Mouse (Mus musculus) heart, adult 11 months (tissue): Measurements from ENCODE around the gene Serpinb1a.
"Not testable (repeated sequence)": the region's sequence is repeated elsewhere in the genome, so short reads cannot be mapped to it uniquely, and the experiment has no call there.

Source experiments
- DNase-seq: peaks from one replicate; pipeline ENCODE4 v3.0.0; 2022

Serpinb1a gene

GRCm38 (mm10) chr13:32850668-32851404, at the start of gene Serpinb1a:
Gene Serpinb1a, minus strand, starts transcription at chr13:32851185.
- peak; percentile 98 for DNase-seq

DNA sequence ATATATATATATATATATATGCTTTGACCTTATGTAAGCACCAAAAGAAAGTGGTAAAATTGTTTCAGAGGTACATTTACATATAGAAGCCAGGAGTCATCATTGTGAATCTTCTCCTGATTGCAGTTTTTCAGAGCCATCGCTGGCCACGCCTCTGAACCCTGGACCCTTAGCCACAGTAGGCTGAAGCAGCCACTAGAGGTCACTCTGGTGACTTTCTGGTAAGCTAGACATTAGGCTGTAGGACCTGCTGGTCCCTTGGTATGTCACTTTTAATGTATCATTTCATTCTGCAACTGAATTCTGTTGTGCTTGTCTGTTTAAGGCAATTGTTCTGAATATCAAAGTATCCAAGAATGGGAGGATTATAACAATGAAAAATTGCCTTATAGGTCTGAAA, 49.7 kb upstream of the Serpinb1a start:
- peak; percentile 84 for DNase-seq

GRCm38 (mm10) chr13:32899114-32899513, 48.1 kb upstream of the Serpinb1a start:
- not testable (repeated sequence) for DNase-seq

GRCm38 (mm10) chr13:32898111-32898510, 47.1 kb upstream of the Serpinb1a start, which contains the start of gene Serpinb1c:
Gene Serpinb1c, minus strand, starts transcription at chr13:32898211.
- DNase-seq = no peak

DNA sequence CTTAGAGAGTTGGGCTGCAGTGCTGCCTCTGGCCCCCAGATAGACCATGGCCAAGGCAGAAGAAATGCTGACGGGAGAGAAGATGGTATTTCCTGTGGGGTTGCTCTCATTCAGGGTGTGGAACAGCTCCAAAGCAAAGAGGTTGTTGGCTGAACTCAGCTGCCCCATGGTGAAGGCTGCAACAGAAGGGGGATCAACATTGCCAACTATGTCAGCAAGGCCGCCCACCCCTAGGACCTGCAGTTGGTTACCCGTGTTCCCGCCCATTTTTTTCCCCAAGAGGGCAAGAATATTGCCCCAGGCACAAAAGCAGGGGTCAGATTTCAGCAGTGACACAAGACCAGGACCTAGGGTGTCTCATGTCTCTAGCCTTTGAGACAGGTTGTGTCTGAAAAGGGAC, 45.9 kb upstream of the Serpinb1a start:
- DNase-seq = peak; percentile 82

- DNase-seq = peak; percentile 41
Observed at GRCm38 (mm10) chr13:32884755-32885154, 33.8 kb upstream of the Serpinb1a start.

- no peak for DNase-seq
Observed at GRCm38 (mm10) chr13:32873862-32874261, 22.9 kb upstream of the Serpinb1a start.

GRCm38 (mm10) chr13:32868843-32869242, 17.9 kb upstream of the Serpinb1a start:
- no peak for DNase-seq

- not testable (repeated sequence) for DNase-seq
Observed at GRCm38 (mm10) chr13:32868233-32868632, 17.2 kb upstream of the Serpinb1a start.

- no peak for DNase-seq
Observed at GRCm38 (mm10) chr13:32867030-32867429, 16.0 kb upstream of the Serpinb1a start.

GRCm38 (mm10) chr13:32866484-32866883, 15.5 kb upstream of the Serpinb1a start:
- DNase-seq = peak; percentile 91

- no peak for DNase-seq
Observed at GRCm38 (mm10) chr13:32865591-32865990, 14.6 kb upstream of the Serpinb1a start.

DNA sequence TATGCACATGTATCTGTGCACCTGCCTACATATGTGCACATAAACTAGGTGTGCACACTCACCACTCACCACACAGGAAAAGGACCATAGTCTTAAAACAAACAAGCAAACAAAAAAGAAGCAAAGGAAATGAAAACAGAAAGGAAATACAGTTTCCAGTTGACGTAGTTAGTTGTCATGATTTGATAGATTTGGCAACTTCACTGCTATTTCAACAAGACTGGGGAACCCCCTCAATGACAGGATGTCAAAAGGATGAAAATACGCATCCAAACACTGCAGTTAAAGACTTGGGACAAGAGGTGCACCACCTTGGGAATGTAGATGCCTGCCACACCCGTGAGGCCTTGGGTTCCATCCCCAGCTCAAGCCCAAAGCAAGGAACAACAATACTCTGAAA, 13.5 kb upstream of the Serpinb1a start:
- not testable (repeated sequence) for DNase-seq

DNA sequence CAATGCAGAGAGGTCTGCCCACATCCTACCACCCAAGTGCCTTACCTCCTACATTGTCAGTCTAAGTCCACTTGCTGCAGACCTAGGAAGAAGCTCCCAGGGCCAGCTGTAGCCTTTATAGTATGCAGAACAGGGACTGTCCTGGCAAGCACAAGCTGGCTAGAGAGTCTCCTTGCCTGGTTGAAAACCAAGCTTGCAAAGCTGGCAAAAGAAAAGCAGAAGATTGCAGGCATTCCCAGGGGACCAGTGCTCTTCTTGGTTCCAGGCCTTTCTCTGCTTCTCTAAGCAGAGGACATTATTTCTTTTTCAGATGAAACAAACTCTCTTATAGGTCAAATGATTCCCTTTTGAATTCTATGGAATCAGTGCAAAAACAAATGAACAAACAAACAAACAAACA, 12.5 kb upstream of the Serpinb1a start:
- no peak for DNase-seq

GRCm38 (mm10) chr13:32860821-32861220, 9.8 kb upstream of the Serpinb1a start:
- peak; percentile 76 for DNase-seq

- DNase-seq = no peak
Observed at GRCm38 (mm10) chr13:32853073-32853472, 2.1 kb upstream of the Serpinb1a start.

DNA sequence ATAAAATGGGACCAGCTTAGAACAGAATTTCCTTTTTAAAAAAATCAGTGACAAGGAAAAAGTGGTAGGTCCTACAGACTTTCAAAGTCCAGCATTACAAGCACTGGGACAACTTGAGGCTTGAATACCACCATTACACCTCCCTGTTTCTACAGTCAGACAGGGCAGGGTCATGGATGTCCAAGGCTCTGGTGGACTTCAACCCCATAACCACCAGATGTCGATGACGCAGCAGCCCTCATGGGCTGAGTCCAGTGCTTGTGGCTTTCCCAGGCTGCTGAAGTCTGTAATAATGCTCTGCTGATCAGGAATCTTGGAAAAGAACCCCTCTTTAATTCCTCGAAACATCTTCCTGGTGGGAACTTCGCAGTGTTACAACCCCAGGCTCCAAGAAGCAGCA, 1.6 kb upstream of the Serpinb1a start:
- no peak for DNase-seq

DNA sequence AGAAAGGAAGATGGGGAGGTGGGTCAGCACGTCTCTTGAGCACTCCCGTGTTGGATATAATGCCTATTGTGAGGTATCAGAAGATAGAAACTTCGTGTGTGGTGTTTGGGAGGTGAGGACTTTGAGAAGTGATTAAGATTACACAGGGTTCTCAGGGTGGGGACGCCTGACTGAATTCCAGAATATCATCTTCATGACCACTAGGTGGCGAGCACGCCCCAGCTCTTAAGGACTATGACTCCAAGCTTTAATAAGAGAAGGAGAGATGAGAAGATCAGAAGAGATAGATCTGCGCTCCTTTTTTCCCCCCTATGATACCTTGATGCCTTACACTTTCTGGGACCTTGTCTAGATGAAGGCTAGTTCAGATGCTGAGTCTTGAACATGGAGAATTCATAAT, 982 bp upstream of the Serpinb1a start:
- DNase-seq = peak; percentile 91

GRCm38 (mm10) chr13:32850156-32850555, 829 bp downstream of the Serpinb1a start:
- DNase-seq = peak; percentile 83

GRCm38 (mm10) chr13:32849531-32850123, 1.4 kb downstream of the Serpinb1a start:
- DNase-seq = peak; percentile 71

DNA sequence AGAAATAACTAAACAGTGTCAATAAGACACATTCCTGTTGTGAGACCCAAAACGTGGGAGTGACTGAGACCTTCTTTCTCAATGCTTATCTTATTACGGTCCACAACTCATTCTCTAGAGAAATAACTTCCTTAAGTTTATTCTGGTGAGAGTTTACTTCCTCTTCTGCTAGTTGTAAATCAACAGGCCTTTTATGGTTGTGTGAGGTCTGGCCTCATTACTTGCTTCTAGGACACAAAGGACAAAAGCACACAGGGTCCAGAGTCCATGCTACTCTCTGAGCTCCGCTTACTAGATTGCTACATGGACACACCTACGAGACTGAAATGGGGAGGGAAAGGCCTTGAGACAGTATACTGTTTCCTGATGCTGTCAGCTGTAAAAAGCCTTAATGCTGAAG, 1.9 kb downstream of the Serpinb1a start:
- DNase-seq = peak; percentile 82

- no peak for DNase-seq
Observed at GRCm38 (mm10) chr13:32846221-32846620, 4.8 kb downstream of the Serpinb1a start.

- no peak for DNase-seq
Observed at GRCm38 (mm10) chr13:32841349-32841748, 9.6 kb downstream of the Serpinb1a start.

DNA sequence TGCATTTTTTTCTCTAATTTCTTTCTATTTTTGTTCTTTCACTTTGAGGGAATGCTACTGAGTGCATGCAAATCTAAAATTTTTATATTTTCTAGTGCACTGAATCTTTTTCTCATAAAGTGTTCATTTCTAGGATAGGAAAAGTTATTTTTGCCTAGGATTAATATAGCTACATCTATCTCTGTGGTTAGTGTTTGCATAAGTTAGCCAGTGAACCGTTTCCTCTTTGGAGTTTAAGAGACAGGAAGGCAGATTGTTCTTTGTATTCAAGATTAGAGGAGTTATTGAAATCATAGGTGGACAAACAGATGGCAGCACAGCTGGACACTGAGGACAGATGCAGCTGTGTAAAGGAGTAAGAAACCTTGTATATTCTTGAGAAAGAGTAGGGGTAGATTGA, 11.7 kb downstream of the Serpinb1a start:
- DNase-seq = no peak

DNA sequence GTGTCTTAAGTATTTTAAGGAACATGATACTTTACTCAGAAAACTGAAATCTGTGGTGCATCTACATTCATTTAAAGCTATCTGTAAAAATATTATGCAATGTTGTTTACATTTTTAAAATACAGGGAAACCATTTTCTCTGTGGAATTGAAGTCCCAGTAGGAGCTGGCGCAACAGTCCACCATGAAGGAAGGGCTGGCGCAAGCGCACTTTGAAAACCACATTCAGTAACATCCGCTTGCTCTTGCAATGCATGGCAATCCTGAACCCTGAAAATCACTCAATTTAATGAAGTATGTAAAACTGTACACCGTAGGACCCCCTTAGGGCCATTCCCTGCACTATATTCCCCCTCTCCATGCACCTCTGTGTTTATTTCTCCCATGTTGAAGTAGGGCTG, 16.5 kb downstream of the Serpinb1a start:
- DNase-seq = no peak
